Mouse (Mus musculus) liver, embryonic 15.5 days (tissue): ENCODE measurements around the gene Gnptab. TPM values are rescaled to one million over a fixed set of nuclear protein-coding genes. Genes with fewer than 3 reads are reported as not detected.
"Not testable (repeated sequence)": the region's sequence is repeated elsewhere in the genome, so short reads cannot be mapped to it uniquely, and the experiment has no call there.

Experiments
- ATAC-seq: fragments of 200-750 bp; cut with Nextera tagmentation; 2 replicates; pipeline ENCODE4 v1.8.0; 2017; ENCODE audit warnings: moderate number of reproducible peaks, mild to moderate bottlenecking, moderate library complexity; ENCODE audit not compliant: insufficient read depth
- H3K27ac ChIP-seq: fragments of 300-500 bp; sonication (generic); replicated peaks from 2 replicates; pipeline ENCODE4 v1.5.1; 2015; ENCODE audit warnings: mild to moderate bottlenecking, inconsistent platforms
- H3K27me3 ChIP-seq: fragments of 300-500 bp; sonication (generic); 2 replicates; pipeline ENCODE4 v1.6.1; 2015; ENCODE audit warnings: mild to moderate bottlenecking, inconsistent platforms
- H3K36me3 ChIP-seq: fragments of 300-500 bp; sonication (generic); replicated peaks from 2 replicates; pipeline ENCODE4 v1.6.1; 2015; ENCODE audit warnings: moderate library complexity, mild to moderate bottlenecking, inconsistent platforms
- H3K4me1 ChIP-seq: fragments of 300-500 bp; sonication (generic); replicated peaks from 2 replicates; pipeline ENCODE4 v1.6.1; 2015; ENCODE audit warnings: inconsistent platforms
- H3K4me2 ChIP-seq: fragments of 300-500 bp; sonication (generic); 2 replicates; pipeline ENCODE4 v1.6.1; 2015; ENCODE audit warnings: moderate library complexity, mild to moderate bottlenecking, inconsistent platforms
- H3K4me3 ChIP-seq: fragments of 300-500 bp; sonication (generic); replicated peaks from 2 replicates; pipeline ENCODE4 v1.5.1; 2015; ENCODE audit warnings: mild to moderate bottlenecking, inconsistent platforms
- H3K9ac ChIP-seq: fragments of 300-500 bp; sonication (generic); 2 replicates; pipeline ENCODE4 v1.6.1; 2015; ENCODE audit warnings: moderate library complexity, mild to moderate bottlenecking, inconsistent platforms
- H3K9me3 ChIP-seq: fragments of 300-500 bp; sonication (generic); replicated peaks from 2 replicates; pipeline ENCODE4 v1.6.1; 2016; ENCODE audit warnings: inconsistent platforms
- WGBS: fragments of 180-500 bp; shearing (Covaris S2); methylation state at CpG from one replicate; pipeline ENCODE4 v1.1.7; 2015; ENCODE audit warnings: mixed read lengths; ENCODE audit not compliant: insufficient replicate concordance; 5-methylcytosine and 5-hydroxymethylcytosine counted together
- polyA plus RNA-seq: library from polyadenylated mRNA; unstranded; fragments of >200 nt; fragmentation: Nextera tagmentation; extraction: Ambion mirVana; gene quantifications from 2 replicates; pipeline ENCODE4 v1.2.1, GENCODE M21; 2015

The Gnptab gene
- polyA plus RNA-seq, 1 experiment from 2014 or later: 2.7 TPM

- Histone ChIP-seq H3K4me2 (no peak within 1 kb of the TSS), H3K9ac (no peak within 1 kb of the TSS), H3K9me3 (no peaks in the 10 kb centered on the region), H3K4me3 (no peak within 1 kb of the TSS), H3K27me3 (no peaks in the 10 kb centered on the region), H3K36me3 (no peaks in the 10 kb centered on the region), H3K4me1 (no peaks in the 10 kb centered on the region), H3K27ac (no peak within 1 kb of the TSS)
- WGBS: 75% methylated on average over 33 of the region's 33 CpGs
- ATAC-seq: no peak
Observed at GRCm38 (mm10) chr10:88459502-88459992, 80.6 kb downstream of the Gnptab start, which contains the start of gene Sycp3. Gene Sycp3 (plus strand): TSS chr10:88459569.

GRCm38 (mm10) chr10:88460122-88460820 is 81.3 kb downstream of the Gnptab start:
- 75% methylated on average over 18 of the region's 18 CpGs for WGBS

GRCm38 (mm10) chr10:88482866-88483265 is 103.9 kb downstream of the Gnptab start:
- not testable (repeated sequence) for H3K27me3 ChIP-seq
- 74% methylated on average over 10 of the region's 10 CpGs for WGBS

More at GRCm38 (mm10) chr10:88460122-88460820, 81.3 kb downstream of the Gnptab start:
- Histone ChIP-seq H3K4me1 (no peaks in the 10 kb centered on the region), H3K4me2 (no peak overlapping the region), H3K4me3 (no peak overlapping the region), H3K36me3 (no peaks in the 10 kb centered on the region), H3K9me3 (no peaks in the 10 kb centered on the region), H3K27ac (no peak overlapping the region), H3K9ac (no peak overlapping the region), H3K27me3 (no peaks in the 10 kb centered on the region)
- no peak for ATAC-seq

GRCm38 (mm10) chr10:88488629-88489028 is 109.7 kb downstream of the Gnptab start:
- Histone ChIP-seq H3K4me3 (no peak overlapping the region), H3K36me3 (no peaks in the 10 kb centered on the region), H3K9ac (no peak overlapping the region), H3K27ac (no peak overlapping the region), H3K9me3 (no peaks in the 10 kb centered on the region), H3K27me3 (no peaks in the 10 kb centered on the region), H3K4me1 (no peaks in the 10 kb centered on the region), H3K4me2 (no peak overlapping the region)
- 76% methylated on average over 5 of the region's 5 CpGs for WGBS
- no peak for ATAC-seq

More at GRCm38 (mm10) chr10:88482866-88483265, 103.9 kb downstream of the Gnptab start:
- H3K27ac ChIP-seq, H3K36me3 ChIP-seq, H3K4me3 ChIP-seq, H3K4me2 ChIP-seq, H3K9ac ChIP-seq, H3K4me1 ChIP-seq, H3K9me3 ChIP-seq, ATAC-seq: not testable (repeated sequence)

- H3K27ac ChIP-seq: no peak overlapping the region
- H3K27me3 ChIP-seq: no peaks in the 10 kb centered on the region
- ATAC-seq: no peak
Observed at GRCm38 (mm10) chr10:88491632-88492031, 112.7 kb downstream of the Gnptab start.

GRCm38 (mm10) chr10:88492658-88493057 is 113.7 kb downstream of the Gnptab start:
- Histone ChIP-seq H3K36me3 (no peaks in the 10 kb centered on the region), H3K4me2 (no peak overlapping the region), H3K9me3 (no peaks in the 10 kb centered on the region), H3K27ac (no peak overlapping the region), H3K9ac (no peak overlapping the region), H3K4me1 (no peaks in the 10 kb centered on the region), H3K4me3 (no peak overlapping the region), H3K27me3 (no peaks in the 10 kb centered on the region)
- WGBS: 55% methylated on average over 8 of the region's 8 CpGs
- no peak for ATAC-seq

More at GRCm38 (mm10) chr10:88491632-88492031, 112.7 kb downstream of the Gnptab start:
- H3K4me3 ChIP-seq: no peak overlapping the region
- no peaks in the 10 kb centered on the region for H3K4me1 ChIP-seq
- no peak overlapping the region for H3K4me2 ChIP-seq
- no peak overlapping the region for H3K9ac ChIP-seq
- no peaks in the 10 kb centered on the region for H3K9me3 ChIP-seq
- H3K36me3 ChIP-seq: no peaks in the 10 kb centered on the region
- 40% methylated on average over 7 of the region's 7 CpGs for WGBS

- H3K9ac ChIP-seq: no peak overlapping the region
- no peak overlapping the region for H3K4me3 ChIP-seq
- H3K27ac ChIP-seq: no peak overlapping the region
- ATAC-seq: no peak
- whole genome bisulfite sequencing: 47% methylated on average over 4 of the region's 4 CpGs
- H3K4me2 ChIP-seq: no peak overlapping the region
- H3K27me3 ChIP-seq: no peaks in the 10 kb centered on the region
- no peaks in the 10 kb centered on the region for H3K4me1 ChIP-seq
- no peaks in the 10 kb centered on the region for H3K36me3 ChIP-seq
- no peaks in the 10 kb centered on the region for H3K9me3 ChIP-seq
Observed at GRCm38 (mm10) chr10:88494959-88495587, 116.1 kb downstream of the Gnptab start.

Other genes starting within 250 kb of the Gnptab start
- 12.3 and 12.8 TPM in 2 replicates for gene Parpbp, start 232.2 kb upstream of the Gnptab start, polyA plus RNA-seq
- 27.7 and 30.7 TPM in 2 replicates for gene Nup37, start 232.1 kb upstream of the Gnptab start, polyA plus RNA-seq
- gene Washc3, start 178.0 kb upstream of the Gnptab start, polyA plus RNA-seq: 24.6 and 25.6 TPM in 2 replicates
- gene Dram1, start 52 bp upstream of the Gnptab start, polyA plus RNA-seq: 2.0 and 2.3 TPM in 2 replicates
- 0.07 TPM in 1 of 2 replicates, not detected in the other for gene Sycp3, start 80.4 kb downstream of the Gnptab start, polyA plus RNA-seq
- gene Chpt1, start 124.9 kb downstream of the Gnptab start, polyA plus RNA-seq: 4.7 and 5.3 TPM in 2 replicates
- gene Mybpc1, start 226.0 kb downstream of the Gnptab start, polyA plus RNA-seq: 8.0 and 11.4 TPM in 2 replicates